Mouse (Mus musculus) ES-E14 (cell line): ENCODE measurements at regions not wholly inside any gene's neighbourhood (a gene's known extent, or its start where the extent isn't known, plus 50 kb on each side); places are given as distances from the start of the nearest gene placed in this dataset.

Experiments used
- DNase-seq: peaks from one replicate; pipeline ENCODE4 v3.0.0-alpha.2; 2013; ENCODE audit warnings: low read depth, low spot score
- H3K27ac ChIP-seq: 2 replicates; pipeline ENCODE4 v1.5.1; 2012; ENCODE audit warnings: low read depth, mild to moderate bottlenecking, low read length, moderate library complexity, mixed read lengths; ENCODE audit not compliant: poor library complexity, insufficient read depth, severe bottlenecking
- H3K36me3 ChIP-seq: 2 replicates; pipeline ENCODE4 v1.6.1; 2012; ENCODE audit warnings: mild to moderate bottlenecking, low read length, moderate library complexity, mixed read lengths; ENCODE audit not compliant: control insufficient read depth, poor library complexity, insufficient read depth, severe bottlenecking
- H3K4me1 ChIP-seq, 2 experiments: fragments of 150-350 bp in 1 of 2; sonication (generic) in 1 of 2; 2 replicates each; pipeline ENCODE4 v1.6.1; 2012; ENCODE audit warnings: low read length in 2 of 2, mild to moderate bottlenecking in 1 of 2, mixed read lengths in 1 of 2; ENCODE audit not compliant: control insufficient read depth in 2 of 2, insufficient read depth in 2 of 2, poor library complexity in 1 of 2
- H3K4me3 ChIP-seq, 2 experiments: fragments of 150-350 bp in 1 of 2; sonication (generic) in 1 of 2; 2 replicates each; pipeline ENCODE4 v1.5.1; 2012; ENCODE audit warnings: low read length in 2 of 2, low read depth in 1 of 2, mild to moderate bottlenecking in 1 of 2, mixed read lengths in 1 of 2; ENCODE audit not compliant: insufficient read depth in 1 of 2, poor library complexity in 1 of 2, severe bottlenecking in 1 of 2
- H3K9ac ChIP-seq: 2 replicates; pipeline ENCODE4 v1.6.1; 2012; ENCODE audit warnings: low read depth, mild to moderate bottlenecking, low read length, mixed read lengths; ENCODE audit not compliant: poor library complexity, insufficient read depth, severe bottlenecking
- H3K9me3 ChIP-seq: fragments of 150-350 bp; sonication (generic); 2 replicates; pipeline ENCODE4 v1.6.1; 2012; ENCODE audit warnings: low read depth, mild to moderate bottlenecking, low read length; ENCODE audit not compliant: control insufficient read depth, insufficient read depth
- CHD2 ChIP-seq: IDR thresholded peaks from 2 replicates; pipeline ENCODE4 v1.6.1; 2014; ENCODE audit warnings: mild to moderate bottlenecking, low read depth, low read length, inconsistent platforms
- HCFC1 ChIP-seq: IDR thresholded peaks from 2 replicates; pipeline ENCODE4 v1.6.1; 2012; ENCODE audit warnings: low read length, inconsistent platforms, borderline replicate concordance; ENCODE audit not compliant: insufficient read depth
- MAFK ChIP-seq: IDR thresholded peaks from 2 replicates; pipeline ENCODE4 v1.6.1; 2014; ENCODE audit warnings: mild to moderate bottlenecking, low read depth, low read length, inconsistent platforms; ENCODE audit not compliant: insufficient read depth
- ZC3H11A ChIP-seq: IDR thresholded peaks from 2 replicates; pipeline ENCODE4 v1.6.1; 2012; ENCODE audit warnings: low read depth, mild to moderate bottlenecking, inconsistent platforms, low read length, borderline replicate concordance
- ZNF384 ChIP-seq: IDR thresholded peaks from 2 replicates; pipeline ENCODE4 v1.6.1; 2012; ENCODE audit warnings: low read depth, low read length, inconsistent platforms
- in situ Hi-C, 2 experiments: fragments of 600-800 bp; cut with MboI; formaldehyde crosslinking; loops; one replicate each; pipeline ENCODE4 v1.15.1; 2025; ENCODE audit warnings: low sequenced_read_pairs in 2 of 2, inconsistent platforms in 1 of 2; ENCODE audit not compliant: unreplicated experiment in 2 of 2

GRCm38 (mm10) chr12:107549452-107550296 lies 61.2 kb downstream of the 3110018I06Rik start:
- TF ChIP-seq ZNF384, result no peak
- H3K9me3 ChIP-seq, result no peaks in the 10 kb centered on the region
- DNase-seq, result no peak
- no peaks in the 10 kb centered on the region for H3K36me3 ChIP-seq
- no peak overlapping the region for H3K9ac ChIP-seq
- no peak overlapping the region for H3K4me3 ChIP-seq
- in situ Hi-C loops, result no loop called here
- H3K27ac ChIP-seq, result no peak overlapping the region
- H3K4me1 ChIP-seq, result no peaks in the 10 kb centered on the region

GRCm38 (mm10) chr12:107559191-107559590 lies 70.8 kb downstream of the 3110018I06Rik start:
- TF ChIP-seq ZC3H11A (no peak), CHD2 (no peak), MAFK (no peak), HCFC1 (no peak), ZNF384 (no peak)
- no peak for DNase-seq

GRCm38 (mm10) chr12:107560100-107560499 lies 71.7 kb downstream of the 3110018I06Rik start:
- Histone ChIP-seq H3K9ac (no peak overlapping the region), H3K4me3 (no peak overlapping the region), H3K36me3 (no peaks in the 10 kb centered on the region), H3K4me1 (no peaks in the 10 kb centered on the region; a peak in 1 of 4 replicates), H3K27ac (no peak overlapping the region), H3K9me3 (no peaks in the 10 kb centered on the region)
- TF ChIP-seq HCFC1 (no peak), ZNF384 (no peak), CHD2 (no peak), MAFK (no peak), ZC3H11A (no peak)
- in situ Hi-C loops, result no loop called here
- no peak for DNase-seq

More at GRCm38 (mm10) chr12:107559191-107559590, 70.8 kb downstream of the 3110018I06Rik start:
- Histone ChIP-seq H3K4me1 (no peaks in the 10 kb centered on the region; a peak in 1 of 4 replicates), H3K9me3 (no peaks in the 10 kb centered on the region), H3K27ac (no peak overlapping the region), H3K36me3 (no peaks in the 10 kb centered on the region), H3K9ac (no peak overlapping the region), H3K4me3 (no peak overlapping the region)
- in situ Hi-C loops, result no loop called here

DNA sequence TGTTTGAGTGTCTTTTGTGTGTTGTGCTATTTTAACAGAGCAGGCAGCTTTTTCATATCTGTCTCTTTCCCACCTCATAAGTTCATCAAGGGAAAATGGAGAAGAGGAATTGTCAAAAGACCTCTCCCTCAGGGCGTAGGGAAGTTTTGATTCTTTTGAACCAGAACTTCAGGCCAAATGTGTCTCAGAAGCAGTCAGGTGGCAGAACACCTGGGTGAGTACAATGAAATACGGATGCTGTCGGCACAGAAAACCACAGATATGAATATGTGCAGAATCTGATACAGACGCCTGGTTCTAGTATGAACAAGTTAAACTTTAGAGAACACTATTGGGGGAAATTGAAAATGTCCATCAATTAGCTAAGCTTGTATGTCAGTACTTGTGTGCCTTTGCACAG lies 84.2 kb downstream of the 3110018I06Rik start:
- H3K36me3 ChIP-seq, result no peaks in the 10 kb centered on the region
- no peak for DNase-seq
- H3K4me1 ChIP-seq, result no peaks in the 10 kb centered on the region
- no peak overlapping the region for H3K9ac ChIP-seq
- H3K27ac ChIP-seq, result no peak overlapping the region
- TF ChIP-seq HCFC1 (no peak), CHD2 (no peak), ZNF384 (no peak), MAFK (no peak), ZC3H11A (no peak)
- in situ Hi-C loops, result no loop called here
- H3K4me3 ChIP-seq, result no peak overlapping the region
- H3K9me3 ChIP-seq, result no peaks in the 10 kb centered on the region
